Mouse (Mus musculus) CD8-positive naive resting alpha-beta T cell, adult 57 days (primary cell): ENCODE measurements around the gene Prl7b1. TPM values are rescaled to one million over a fixed set of nuclear protein-coding genes. Genes with fewer than 3 reads are reported as not detected.

Experiments used
- total RNA-seq: library from RNA; stranded (reverse); gene quantifications from one replicate; pipeline ENCODE4 v1.2.4, GENCODE M21; 2023

Prl7b1 gene
- total RNA-seq: not detected

DNA sequence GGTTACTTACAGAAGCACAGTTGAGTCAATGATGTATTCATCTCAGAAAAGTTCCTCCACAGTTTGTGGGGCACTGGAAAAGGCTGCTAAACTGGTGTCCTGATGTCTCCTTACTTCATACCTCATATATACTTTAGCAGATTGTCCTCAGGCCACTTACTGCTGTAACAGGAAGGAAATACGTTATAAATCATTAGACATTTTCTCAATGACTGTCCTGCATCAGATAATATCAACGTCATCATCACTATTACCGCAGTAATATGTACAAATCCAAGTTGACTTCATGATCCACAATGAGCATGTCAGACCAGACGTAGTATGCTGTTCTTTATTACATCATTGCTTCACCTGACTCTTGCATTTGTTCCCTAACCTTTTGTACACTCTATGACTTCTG lies at the start of gene Prl7b1:
Gene Prl7b1 (minus strand): TSS at position 101 of the 400 bp plus-strand sequence.

DNA sequence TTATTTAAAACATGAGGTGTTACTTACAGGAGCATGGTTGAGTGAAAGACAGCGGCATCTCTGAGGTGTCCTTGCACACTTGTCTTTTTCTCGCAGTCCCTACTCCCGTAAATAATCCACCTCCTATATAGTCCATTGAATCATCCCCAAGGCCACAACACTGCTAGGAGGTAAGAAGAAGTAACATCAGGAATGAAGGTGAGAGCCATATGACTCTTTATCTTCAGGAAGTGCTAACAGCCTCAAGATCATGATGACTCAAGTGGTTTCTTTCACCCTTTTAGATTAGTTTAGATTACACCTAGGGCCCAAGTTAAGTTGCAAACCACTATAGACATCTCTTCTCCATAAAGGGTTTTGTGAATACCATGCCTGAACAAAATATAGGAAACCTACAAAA lies 32.0 kb upstream of the Prl7b1 start, which contains the start of gene Prl7a1:
Gene Prl7a1 (minus strand): TSS at position 101 of the 400 bp plus-strand sequence.

DNA sequence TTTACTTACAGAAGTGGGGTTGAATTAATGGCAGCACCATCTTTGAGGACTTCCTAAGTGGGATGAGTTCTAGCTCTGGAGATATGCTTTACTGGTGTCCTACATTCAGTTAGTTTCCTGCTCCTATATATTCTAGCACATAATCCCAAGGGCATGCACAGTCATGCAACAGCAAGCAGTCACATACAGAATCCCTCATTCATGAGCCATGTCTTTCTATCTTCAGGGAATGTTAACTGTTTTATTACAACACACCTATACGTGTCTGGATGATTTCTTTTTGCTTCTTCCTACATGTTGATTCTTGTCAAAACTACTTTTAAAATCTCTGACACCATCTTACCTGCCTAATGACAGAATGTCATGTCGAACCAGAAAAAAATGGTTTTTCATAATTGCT lies 28.3 kb downstream of the Prl7b1 start, which contains the start of gene Prl8a1:
Gene Prl8a1 (minus strand): TSS at position 101 of the 400 bp plus-strand sequence.

DNA sequence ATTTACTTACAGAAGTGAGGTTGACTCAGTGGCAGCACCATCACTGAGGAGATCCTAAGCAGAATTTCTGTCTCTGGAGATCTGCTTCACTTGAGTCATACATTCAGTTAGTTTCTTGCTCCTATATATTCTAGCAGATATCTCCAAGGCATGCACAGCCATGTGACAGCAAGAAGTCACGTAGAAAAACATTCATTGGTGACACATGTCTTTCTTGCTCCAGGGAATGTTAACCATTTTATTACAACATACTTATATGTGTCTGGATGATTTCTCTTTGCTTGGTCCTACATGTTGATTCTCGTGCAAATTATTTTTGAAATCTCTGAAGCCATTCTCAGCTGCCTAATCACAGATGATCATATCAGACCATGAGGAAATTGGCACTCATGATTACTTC lies 45.9 kb downstream of the Prl7b1 start, which contains the start of gene Prl8a9:
Gene Prl8a9 (minus strand): TSS at position 101 of the 400 bp plus-strand sequence.

Other genes starting within 250 kb of the Prl7b1 start
- not detected for gene Prl2b1, start 219.7 kb downstream of the Prl7b1 start, total RNA-seq
- not detected for gene Prl8a6, start 171.9 kb downstream of the Prl7b1 start, total RNA-seq
- gene Prl8a8, start 97.4 kb downstream of the Prl7b1 start, total RNA-seq: not detected
- gene Prl8a9, start 46.0 kb downstream of the Prl7b1 start, total RNA-seq: not detected
- gene Prl8a1, start 28.4 kb downstream of the Prl7b1 start, total RNA-seq: not detected
- gene Prl7a1, start 31.9 kb upstream of the Prl7b1 start, total RNA-seq: not detected
- not detected for gene Prl7a2, start 57.5 kb upstream of the Prl7b1 start, total RNA-seq
- not detected for gene Prl7d1, start 106.2 kb upstream of the Prl7b1 start, total RNA-seq
- not detected for gene Prl7c1, start 170.2 kb upstream of the Prl7b1 start, total RNA-seq
- gene Prl2a1, start 191.1 kb upstream of the Prl7b1 start, total RNA-seq: not detected
- gene Prl2c1, start 238.8 kb upstream of the Prl7b1 start, total RNA-seq: not detected